8 mouse cellular contexts compared by ENCODE assay signal in genomic region chr4:127005113-127005936, GRCm38 (mm10). TPM values are rescaled to one million over a fixed set of nuclear protein-coding genes. Genes with fewer than 3 reads are reported as not detected.
DNase-seq lines count a peak whose midpoint lies in the region; ATAC-seq and TF ChIP-seq lines count a peak whose summit lies in the region.
"Had no signal": no experiment of that assay in that cellular context is flagged by ENCODE, and none has a peak within 500 bp of the region (broad histone marks: within the 10 kb centered on the region; RNA-seq: fewer than 3 reads in every experiment).

No protein-coding gene starts in this region.

- peak overlapping the region; percentile 63 for H3K4me2 ChIP-seq in forebrain, postnatal 0 days (ENCODE audit: low read depth)
- H3K4me2 ChIP-seq in intestine, embryonic 15.5 days (replicated peaks) = peak overlapping the region; percentile 59
- peak overlapping the region; percentile 56 for H3K4me2 ChIP-seq in midbrain, embryonic 13.5 days (replicated peaks)

- ATAC-seq in forebrain, postnatal 0 days = peak; percentile 95
- ATAC-seq in intestine, embryonic 15.5 days = peak; percentile 73
- ATAC-seq in midbrain, embryonic 13.5 days = peak; percentile 89

- intact Hi-C loops in left cerebral cortex, postnatal 36 days (cut with DNase I) = loop anchor here (5.0 kb wide), 1 partner anchor 38 kb away; the partner anchor contains the start of gene Zmym4

- peak overlapping the region; percentile 30 for H3K4me3 ChIP-seq in forebrain, postnatal 0 days (ENCODE audit: low read depth, low read length)
- peak overlapping the region; percentile 20 for H3K4me3 ChIP-seq in intestine, embryonic 15.5 days (replicated peaks)
- peak overlapping the region; percentile 33 for H3K4me3 ChIP-seq in midbrain, embryonic 13.5 days (replicated peaks)
- H3K4me3 ChIP-seq: erythroblast, embryonic 14.5 days had no signal

- WGBS in forebrain, postnatal 0 days = 8% methylated on average over 25 of the region's 25 CpGs
- WGBS in intestine, embryonic 15.5 days = 16% methylated on average over 25 of the region's 25 CpGs
- 11% methylated on average over 25 of the region's 25 CpGs for WGBS in midbrain, embryonic 13.5 days

- H3K36me3 ChIP-seq in forebrain, postnatal 0 days (ENCODE audit: insufficient read depth) = no peaks in the 10 kb centered on the region
- no peaks in the 10 kb centered on the region for H3K36me3 ChIP-seq in intestine, embryonic 15.5 days
- no peaks in the 10 kb centered on the region for H3K36me3 ChIP-seq in midbrain, embryonic 13.5 days

- no peak for TF ChIP-seq CTCF in forebrain, postnatal 0 days (IDR thresholded peaks at IDR 0.05; ENCODE audit: low read depth)

- H3K9ac ChIP-seq in forebrain, postnatal 0 days = peak overlapping the region; percentile 63
- H3K9ac ChIP-seq in intestine, embryonic 15.5 days = peak overlapping the region; percentile 26; the same call in 1 of the 2 replicates
- H3K9ac ChIP-seq in midbrain, embryonic 13.5 days (replicated peaks) = peak overlapping the region; percentile 56

- DNase-seq in adrenal gland, adult 18-20 months (ENCODE audit: low spot score in 2 of 2) = peak; percentile 38 to 46
- DNase-seq in cerebellum, adult 8-10 months = peak; percentile 40
- peak; percentile 86 for DNase-seq in forebrain, postnatal 0 days
- DNase-seq in left cerebral cortex, postnatal 36 days (ENCODE audit: low spot score in 2 of 2) = peak; percentile 49 to 71
- DNase-seq in testis, postnatal 14 days (ENCODE audit: low spot score) = peak; percentile 71

- peaks cover 7% of the 10 kb centered on the region; the same call in 1 of the 2 replicates for H3K4me1 ChIP-seq in forebrain, postnatal 0 days (ENCODE audit: insufficient read depth)
- peaks cover 5% of the 10 kb centered on the region for H3K4me1 ChIP-seq in intestine, embryonic 15.5 days (replicated peaks)
- H3K4me1 ChIP-seq in midbrain, embryonic 13.5 days (replicated peaks) = peaks cover 31% of the 10 kb centered on the region

- H3K27ac ChIP-seq in forebrain, postnatal 0 days (ENCODE audit: low read depth, low read length) = peak overlapping the region; percentile 83
- H3K27ac ChIP-seq in intestine, embryonic 15.5 days = no peak overlapping the region
- H3K27ac ChIP-seq in midbrain, embryonic 13.5 days = peak overlapping the region; percentile 85

- no peaks in the 10 kb centered on the region for H3K9me3 ChIP-seq in forebrain, postnatal 0 days (ENCODE audit: low read length)
- no peaks in the 10 kb centered on the region for H3K9me3 ChIP-seq in intestine, embryonic 15.5 days
- H3K9me3 ChIP-seq in midbrain, embryonic 13.5 days = no peaks in the 10 kb centered on the region

- H3K27me3 ChIP-seq in forebrain, postnatal 0 days (ENCODE audit: insufficient read depth, low read length) = no peaks in the 10 kb centered on the region
- no peaks in the 10 kb centered on the region for H3K27me3 ChIP-seq in intestine, embryonic 15.5 days (replicated peaks)
- no peaks in the 10 kb centered on the region for H3K27me3 ChIP-seq in midbrain, embryonic 13.5 days

RNA-seq across cellular contexts. Expression of gene Sfpq, which starts 15.8 kb away (rescaled TPM):
- total RNA-seq in adrenal gland, adult 18-20 months (2021) = 100 to 1,000 TPM; 233 to 291 TPM
- total RNA-seq in forebrain, postnatal 0 days (2014; rRNA removed) = 249 and 284 TPM in 2 replicates
- 57.9 and 71.1 TPM in 2 replicates for polyA plus RNA-seq in forebrain, postnatal 0 days (2015; fragmentation: Nextera tagmentation; extraction: Ambion mirVana)
- polyA plus RNA-seq in intestine, embryonic 15.5 days (2015; fragmentation: Nextera tagmentation; extraction: Ambion mirVana) = 71.9 and 75.6 TPM in 2 replicates
- total RNA-seq in left cerebral cortex, postnatal 36 days (2021) = 100 to 1,000 TPM; 163 to 281 TPM
- polyA plus RNA-seq in midbrain, embryonic 13.5 days (2015; fragmentation: Nextera tagmentation; extraction: Ambion mirVana) = 98.6 and 102 TPM in 2 replicates

RNA-seq across cellular contexts. Expression of gene Zmym4, which starts 37.4 kb away (rescaled TPM):
- 10 to 100 TPM; 29.3 to 32.5 TPM for total RNA-seq in adrenal gland, adult 18-20 months (2021)
- total RNA-seq in forebrain, postnatal 0 days (2014; rRNA removed) = 61.7 and 68.7 TPM in 2 replicates
- polyA plus RNA-seq in forebrain, postnatal 0 days (2015; fragmentation: Nextera tagmentation; extraction: Ambion mirVana) = 11.7 and 17.3 TPM in 2 replicates
- polyA plus RNA-seq in intestine, embryonic 15.5 days (2015; fragmentation: Nextera tagmentation; extraction: Ambion mirVana) = 15.1 and 15.2 TPM in 2 replicates
- total RNA-seq in left cerebral cortex, postnatal 36 days (2021) = 10 to 100 TPM; 43.4 to 61.0 TPM
- polyA plus RNA-seq in midbrain, embryonic 13.5 days (2015; fragmentation: Nextera tagmentation; extraction: Ambion mirVana) = 31.0 and 37.5 TPM in 2 replicates

RNA-seq across cellular contexts. Expression of gene Zmym1, which starts 55.6 kb away (rescaled TPM):
- 1 to 10 TPM; 6.6 to 8.1 TPM for total RNA-seq in adrenal gland, adult 18-20 months (2021)
- total RNA-seq in forebrain, postnatal 0 days (2014; rRNA removed) = 12.5 and 16.2 TPM in 2 replicates
- polyA plus RNA-seq in forebrain, postnatal 0 days (2015; fragmentation: Nextera tagmentation; extraction: Ambion mirVana) = 14.9 and 15.7 TPM in 2 replicates
- polyA plus RNA-seq in intestine, embryonic 15.5 days (2015; fragmentation: Nextera tagmentation; extraction: Ambion mirVana) = 13.8 and 14.9 TPM in 2 replicates
- total RNA-seq in left cerebral cortex, postnatal 36 days (2021) = 10 to 100 TPM in 1 of 2 experiments, 1 to 10 TPM in 1; 9.8 to 15.9 TPM
- 22.6 and 22.8 TPM in 2 replicates for polyA plus RNA-seq in midbrain, embryonic 13.5 days (2015; fragmentation: Nextera tagmentation; extraction: Ambion mirVana)
